Mouse (Mus musculus): Measurements from ENCODE around the gene Bcr.

GRCm38 (mm10) chr10:75118444-75118843 lies 58.1 kb downstream of the Bcr start:
- TF ChIP-seq CTCF (IDR thresholded peaks at IDR 0.05; ENCODE audit: low read depth, low read length), result no peak
- no peak for TF ChIP-seq POLR2AphosphoS5 (IDR thresholded peaks at IDR 0.05; ENCODE audit: insufficient replicate concordance, low read depth, low read length)
- no peak for TF ChIP-seq TAL1 (conservative IDR thresholded peaks at IDR 0.05; ENCODE audit: low read depth, low read length)

Data from G1E (cell line).